Mouse (Mus musculus) yolk sac, embryonic 10.5 days (tissue): ENCODE data around the gene Rpap3.
A peak's percentile ranks its signal among the peaks of the same experiment; 100 is the strongest.

ENCODE experiments used
- DNase-seq: peaks from one replicate; pipeline ENCODE4 v3.0.0-alpha.2; 2017; ENCODE audit warnings: low spot score

Rpap3 gene

DNA sequence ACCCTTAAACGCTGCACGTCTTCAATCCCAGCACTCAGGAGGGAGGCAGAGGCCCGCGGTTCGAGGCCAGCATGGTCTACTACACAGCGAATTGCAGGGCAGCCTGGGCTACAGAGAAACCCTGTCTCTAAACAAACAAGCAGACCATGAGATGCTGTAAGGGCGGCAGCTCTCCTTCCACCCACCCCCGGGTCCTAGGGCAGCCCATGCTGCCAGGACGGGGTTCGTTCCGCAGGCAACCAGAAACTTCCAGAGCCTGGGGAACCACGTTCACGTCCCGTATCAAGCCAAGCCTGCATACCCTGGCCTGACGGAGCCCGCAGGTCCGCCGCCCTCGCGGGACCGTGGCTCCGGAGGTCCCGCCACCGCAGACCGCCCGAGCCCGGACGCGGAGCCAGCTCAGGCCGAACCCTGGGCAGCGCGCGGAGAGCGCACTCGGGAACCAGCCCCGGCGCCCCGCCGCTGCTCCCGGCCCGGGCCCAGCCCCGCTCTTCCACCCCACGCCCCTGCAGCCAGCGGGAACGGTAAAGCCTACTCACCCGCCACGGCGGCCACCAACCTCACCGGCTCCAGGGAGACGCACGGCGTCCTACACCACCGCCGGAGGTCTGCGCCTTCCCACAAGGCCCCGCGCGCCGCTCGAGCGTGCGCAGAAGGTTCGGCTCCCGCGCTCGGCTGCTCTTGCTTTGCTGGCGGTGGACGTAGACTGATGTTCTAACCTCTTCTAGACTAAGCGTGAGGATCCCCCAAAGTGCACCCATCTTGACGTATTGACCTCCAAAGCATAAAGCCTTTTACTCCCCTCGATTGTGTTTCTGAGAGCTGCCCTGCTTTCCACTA, at the start of gene Rpap3:
TSS of gene Rpap3 (minus strand) at position 615 of the 840 bp plus-strand sequence.
- DNase-seq: peak; percentile 83

DNA sequence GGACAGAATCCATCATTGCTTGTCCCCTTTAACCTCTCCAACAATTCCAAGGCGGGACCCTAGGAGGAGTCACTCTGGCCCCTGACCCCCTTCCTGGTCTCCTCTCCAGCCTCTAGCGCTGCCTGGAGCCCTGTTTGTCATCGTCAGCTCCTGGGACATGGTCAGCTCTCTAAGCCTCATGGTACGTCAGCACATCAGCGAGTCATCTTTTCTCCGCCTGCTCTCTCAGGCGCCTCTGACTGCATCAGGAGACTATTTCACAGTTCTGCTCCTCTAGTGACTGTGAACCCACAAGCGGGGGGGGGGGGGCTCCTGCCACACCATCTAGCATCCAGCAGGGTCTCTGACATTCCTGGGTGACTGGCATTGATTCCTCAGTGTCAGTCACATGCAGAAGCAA, 49.7 kb upstream of the Rpap3 start:
- no peak for DNase-seq

DNA sequence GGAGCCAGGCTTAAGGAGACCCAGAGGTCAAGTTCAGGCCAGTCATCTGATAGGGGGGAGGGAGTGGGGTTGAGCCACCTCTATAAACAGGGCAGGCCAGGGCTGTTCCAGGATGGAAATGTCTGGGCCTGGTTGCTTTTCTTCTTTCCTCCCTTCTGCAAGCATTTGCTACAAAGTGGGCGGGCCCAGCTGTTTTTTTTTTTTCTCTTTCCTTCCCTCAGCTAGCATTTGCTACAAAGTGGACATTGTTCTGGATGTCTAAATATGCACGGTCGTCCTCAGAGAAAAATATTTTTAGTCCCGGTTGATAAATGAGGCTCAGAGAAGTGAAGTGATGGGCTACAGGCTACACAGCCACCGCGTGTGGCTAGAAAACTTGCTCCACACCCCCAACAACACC, 48.9 kb upstream of the Rpap3 start:
- DNase-seq: no peak

DNA sequence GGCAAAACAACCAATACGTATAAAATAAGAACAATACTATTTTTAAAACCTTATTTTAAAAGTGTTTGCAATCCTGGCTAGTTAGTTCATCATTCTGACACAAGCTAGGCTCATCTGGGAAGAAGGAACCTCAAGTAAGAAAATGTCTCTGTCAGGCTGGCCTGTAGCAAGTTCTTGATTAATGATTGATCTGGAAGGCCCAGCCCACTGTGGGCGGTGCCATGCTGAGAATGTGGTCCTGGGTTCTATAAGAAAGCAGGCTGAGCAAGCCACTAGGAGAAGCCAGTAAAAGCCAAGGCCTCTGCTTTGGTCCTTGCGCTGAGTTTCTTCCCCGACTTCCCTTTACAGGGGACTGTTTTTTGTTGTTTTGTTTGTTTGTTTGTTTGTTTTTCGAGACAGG, 46.9 kb upstream of the Rpap3 start:
- no peak for DNase-seq

DNA sequence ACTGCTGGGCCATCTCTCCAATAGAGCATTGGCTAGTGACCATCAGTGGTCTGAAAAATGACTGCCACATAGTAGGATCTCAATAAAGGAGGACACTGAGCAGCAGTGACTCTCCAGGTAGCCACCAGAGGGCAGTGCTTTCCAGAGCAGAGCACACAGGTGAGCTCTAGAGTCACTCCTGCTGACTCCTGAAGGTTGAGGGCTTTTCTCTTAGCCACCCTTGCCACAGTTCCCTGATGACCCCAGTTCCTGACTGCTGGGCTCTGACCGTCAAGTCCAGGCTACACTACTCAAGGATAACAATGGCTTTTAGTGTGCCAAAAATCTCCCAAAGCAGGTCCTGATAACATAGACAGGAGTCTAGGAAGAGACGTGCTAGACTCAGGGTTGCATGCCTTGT, 46.1 kb upstream of the Rpap3 start:
- DNase-seq: no peak

DNA sequence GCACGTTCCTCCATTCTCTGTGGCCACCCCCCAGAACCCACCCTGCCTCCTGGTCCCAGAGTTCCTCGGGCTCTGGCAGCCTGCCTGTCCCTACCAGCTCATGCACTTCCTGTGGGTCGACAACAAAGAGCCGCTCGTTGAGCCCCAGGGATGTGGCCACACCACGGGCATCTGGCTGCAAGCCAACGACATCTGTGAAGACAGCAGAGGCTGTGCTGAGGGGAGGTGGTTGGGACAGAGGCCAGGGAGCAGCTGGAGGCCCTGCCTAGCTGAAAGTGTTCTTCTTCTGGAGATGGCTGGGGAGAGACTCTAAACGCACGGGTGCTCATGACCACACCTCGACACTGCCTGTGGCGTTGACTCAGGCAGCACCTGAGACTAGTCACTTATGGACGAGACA, 45.1 kb upstream of the Rpap3 start:
- DNase-seq: no peak

DNA sequence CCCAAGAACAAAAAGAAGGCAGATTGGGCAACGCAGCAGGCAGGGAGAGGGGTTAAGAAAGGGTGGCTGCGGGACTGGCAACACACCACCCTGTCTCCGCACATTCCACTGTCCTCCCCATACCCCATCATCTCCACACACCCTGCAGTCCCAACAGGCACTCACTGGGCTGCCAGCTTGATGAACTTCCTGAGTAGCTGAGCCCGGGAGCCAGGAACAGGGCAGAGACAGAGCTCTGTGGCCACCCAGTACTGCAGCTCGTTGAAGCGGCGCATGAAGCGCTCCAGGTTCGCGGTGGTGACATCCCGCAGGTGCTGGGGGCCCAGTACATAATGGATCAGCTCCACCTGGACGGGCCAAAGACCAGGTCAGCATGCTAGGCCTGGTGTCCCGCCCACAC, 44.2 kb upstream of the Rpap3 start:
- DNase-seq: no peak

DNA sequence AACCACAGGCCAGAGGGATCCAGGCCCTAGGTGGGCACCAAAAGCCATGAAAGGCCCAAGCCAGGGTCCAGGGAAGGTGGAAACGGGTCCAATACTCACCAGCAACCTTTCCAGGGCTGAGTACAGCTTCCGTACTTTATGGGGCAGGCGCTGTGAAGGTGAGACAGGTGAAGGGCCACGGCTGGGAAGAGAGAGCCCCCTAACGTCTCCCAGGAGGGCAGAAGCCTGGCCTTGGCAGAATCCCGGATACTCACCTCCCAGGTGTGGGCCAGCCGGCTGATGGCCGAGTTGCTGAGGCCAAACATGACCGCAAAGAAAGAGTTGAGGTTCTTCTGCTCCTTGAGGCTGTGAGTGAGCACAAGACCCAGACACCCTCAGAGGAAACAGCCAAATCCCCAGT, 43.8 kb upstream of the Rpap3 start:
- DNase-seq: no peak

DNA sequence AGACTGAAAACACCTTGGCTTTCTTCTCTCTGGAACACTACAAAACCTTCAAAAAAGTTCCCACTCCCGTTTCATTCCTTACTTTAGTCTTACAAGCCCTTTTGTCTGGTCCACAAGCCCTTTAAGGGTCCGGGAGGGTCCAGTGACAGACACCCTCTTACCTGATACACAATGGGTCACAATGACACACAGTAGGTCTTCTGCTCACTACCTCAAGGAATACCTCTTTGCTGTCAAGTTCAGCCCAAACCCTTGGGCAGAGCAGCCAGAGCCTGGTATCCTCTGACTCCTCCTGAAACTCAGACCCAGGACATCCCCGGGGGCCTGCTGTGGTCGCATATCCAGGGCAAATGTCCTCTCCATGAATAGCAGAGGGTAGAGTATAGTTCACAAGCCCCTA, 43.3 kb upstream of the Rpap3 start:
- DNase-seq: no peak

DNA sequence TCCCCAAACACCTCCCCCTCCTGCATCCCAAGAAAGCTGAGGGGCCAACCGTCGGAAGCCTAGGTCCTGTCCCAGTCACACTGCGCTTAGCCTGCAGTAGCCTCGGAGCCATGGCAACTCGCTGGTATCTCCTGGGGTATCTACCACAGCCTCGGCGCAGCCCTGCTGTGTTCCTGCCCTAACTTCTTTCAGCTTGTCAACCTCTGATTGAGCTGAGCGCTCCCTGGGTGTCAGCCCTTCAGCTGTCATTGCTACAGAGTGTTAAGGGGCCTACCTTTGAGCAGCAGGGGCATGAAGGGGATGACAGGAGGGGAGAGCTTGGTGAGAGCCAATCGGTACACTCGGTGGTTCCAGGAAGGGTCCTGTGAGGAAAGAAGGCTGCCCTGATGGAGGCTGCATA, 42.7 kb upstream of the Rpap3 start:
- no peak for DNase-seq

DNA sequence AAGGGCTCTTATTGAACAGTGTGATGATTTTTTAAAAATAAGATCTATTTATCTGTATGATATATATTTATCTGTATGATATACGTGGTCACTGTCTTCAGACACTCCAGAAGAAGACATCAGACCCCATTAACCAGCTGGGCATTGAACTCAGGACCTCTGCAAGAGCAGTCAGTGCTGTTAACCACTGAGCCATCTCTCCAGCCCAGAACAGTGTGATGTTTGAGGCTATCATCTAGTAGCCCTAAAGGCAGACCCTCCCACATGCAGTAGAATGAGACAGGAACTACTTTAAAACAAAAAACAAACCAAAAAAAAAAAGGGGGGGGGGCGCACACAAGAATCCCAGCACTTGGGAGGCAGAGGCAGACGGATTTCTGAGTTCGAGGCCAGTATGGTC, 41.9 kb upstream of the Rpap3 start:
- DNase-seq: no peak

DNA sequence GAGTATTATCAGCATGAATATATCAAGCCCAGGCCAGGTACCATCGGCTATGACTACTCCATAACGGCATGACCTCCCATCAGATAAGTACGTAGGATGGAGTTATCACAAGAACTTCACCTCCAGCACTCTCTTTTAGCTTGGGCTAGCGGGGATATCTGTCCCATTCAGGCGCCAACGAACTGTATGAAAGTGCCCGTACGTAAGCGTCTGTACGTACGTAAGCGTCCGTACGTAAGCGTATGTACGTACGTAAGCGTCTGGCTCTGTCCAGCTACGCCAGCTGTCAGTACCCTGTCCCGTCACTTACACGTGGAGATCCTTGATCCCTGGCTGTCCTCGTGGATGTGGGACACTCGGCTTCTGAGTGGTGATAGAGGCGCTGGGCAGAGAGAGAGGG, 41.1 kb upstream of the Rpap3 start:
- DNase-seq: no peak

DNA sequence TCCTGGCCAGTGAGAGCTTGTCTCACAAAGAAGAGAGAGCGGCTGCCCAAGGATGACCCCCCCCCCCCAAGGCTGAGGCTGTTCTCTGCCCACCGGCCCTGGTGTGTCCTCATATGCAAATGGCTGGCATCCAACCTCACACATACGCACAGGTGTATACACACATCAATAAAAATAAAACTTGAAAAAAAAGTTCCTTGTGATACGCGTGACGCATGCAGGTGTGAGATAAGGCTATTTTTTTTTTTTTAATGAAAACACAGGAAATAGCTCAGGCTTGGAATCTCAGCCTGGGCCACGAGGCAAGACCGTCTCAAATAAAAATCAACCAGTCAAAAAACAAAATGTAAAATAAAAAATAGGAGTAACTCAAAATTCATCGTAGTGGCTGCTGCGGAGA, 40.7 kb upstream of the Rpap3 start:
- no peak for DNase-seq

DNA sequence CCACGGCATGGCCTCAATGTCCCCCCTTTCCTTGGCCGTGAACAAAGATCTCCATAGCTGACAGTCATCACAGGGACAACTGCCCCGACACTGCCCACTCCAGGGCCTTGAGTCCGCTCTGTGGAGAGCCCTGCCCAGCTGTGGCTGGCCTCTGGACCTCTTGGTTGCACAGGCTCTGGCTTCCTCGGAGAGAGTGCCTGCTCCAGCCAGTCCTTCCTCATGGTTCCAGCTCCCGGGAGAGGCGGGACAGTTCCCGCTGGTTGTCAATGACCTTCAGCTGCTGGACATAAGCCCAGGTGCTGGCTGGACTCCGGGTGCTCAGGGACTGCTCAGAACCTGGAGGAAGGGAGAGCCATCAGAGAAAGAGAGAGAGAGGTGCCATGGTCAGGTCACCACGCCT, 39.7 kb upstream of the Rpap3 start:
- DNase-seq: no peak

DNA sequence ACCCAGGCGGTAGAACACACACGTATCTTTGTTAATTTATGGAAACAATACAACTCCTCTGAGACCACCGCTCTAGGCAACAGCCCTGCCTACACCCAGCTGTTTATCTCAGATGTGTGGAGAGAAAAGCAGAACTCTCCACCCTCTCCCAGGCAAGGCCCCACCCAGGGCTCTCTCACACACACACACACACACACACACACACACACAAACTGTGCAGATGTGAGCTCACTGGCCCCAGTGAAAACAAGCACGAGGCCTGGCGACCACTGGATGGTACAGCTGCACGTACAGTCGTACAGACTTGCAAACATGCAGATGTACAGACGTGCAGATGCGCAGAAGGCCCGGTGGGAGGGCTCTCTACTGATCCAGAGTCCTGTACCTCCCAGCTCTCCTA, 39.3 kb upstream of the Rpap3 start:
- DNase-seq: no peak

DNA sequence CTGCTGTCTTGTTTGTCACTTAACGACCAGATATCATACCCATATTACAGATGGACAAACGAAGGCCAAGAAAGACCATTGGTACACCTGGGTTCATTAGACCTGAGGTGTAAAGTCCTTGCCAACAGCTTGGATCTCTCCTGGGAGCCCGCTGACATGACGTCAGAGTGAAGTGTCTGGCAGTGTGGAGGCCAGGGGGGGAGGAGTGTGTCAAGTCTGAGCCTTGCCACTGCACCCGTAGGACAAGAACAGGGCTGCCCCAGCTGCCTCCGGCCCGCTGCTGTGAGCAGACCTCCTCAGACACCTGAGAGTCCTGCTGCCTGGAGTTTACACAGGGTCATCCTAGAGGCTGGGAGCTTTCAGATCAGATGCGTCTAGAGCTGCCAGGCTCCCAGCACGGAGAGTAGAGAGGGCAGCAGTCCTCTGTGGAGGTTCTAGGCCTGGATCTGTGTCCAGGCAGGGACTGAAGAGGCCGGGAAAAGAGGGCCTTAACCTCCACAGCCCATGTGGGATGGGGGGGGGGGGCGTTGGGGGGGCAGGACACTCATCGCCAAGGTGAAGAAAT, 38.4 kb upstream of the Rpap3 start:
- DNase-seq: no peak

DNA sequence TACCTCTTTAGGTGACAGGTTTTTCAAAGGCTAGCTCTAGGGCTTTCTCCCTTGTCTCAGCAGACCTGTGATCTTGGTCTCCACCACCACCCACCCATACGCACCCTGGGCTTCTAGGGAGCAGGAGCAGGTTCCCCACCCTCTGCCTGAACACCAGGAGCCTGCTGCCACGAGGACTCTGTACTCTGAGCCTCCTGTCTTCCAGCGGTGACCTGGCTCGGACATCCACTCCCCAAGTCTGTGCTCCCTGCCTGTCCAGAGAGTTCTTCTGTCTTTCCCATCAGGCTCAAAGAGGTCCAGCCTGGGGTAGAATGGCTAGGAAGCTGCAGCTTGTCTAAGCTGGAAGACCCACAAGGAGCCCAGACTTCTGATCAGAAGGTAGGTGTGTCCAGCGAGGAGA, 37.6 kb upstream of the Rpap3 start:
- DNase-seq: no peak

DNA sequence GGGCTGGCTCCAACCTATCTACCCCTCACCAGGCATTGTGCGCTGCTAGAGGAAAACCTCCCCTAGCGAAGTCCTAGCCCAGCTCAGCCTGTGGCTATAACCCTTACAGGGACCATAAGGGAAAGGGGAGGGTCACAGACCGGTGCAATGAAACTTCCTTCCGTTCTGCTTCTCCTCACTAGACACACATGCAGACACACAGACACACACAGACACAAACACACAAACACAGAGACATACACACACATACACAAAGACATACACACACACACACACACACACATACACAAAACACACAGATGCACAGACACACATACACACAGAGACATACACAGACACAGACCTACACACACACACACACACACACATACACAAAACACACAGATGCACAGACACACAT, 37.0 kb upstream of the Rpap3 start:
- no peak for DNase-seq

DNA sequence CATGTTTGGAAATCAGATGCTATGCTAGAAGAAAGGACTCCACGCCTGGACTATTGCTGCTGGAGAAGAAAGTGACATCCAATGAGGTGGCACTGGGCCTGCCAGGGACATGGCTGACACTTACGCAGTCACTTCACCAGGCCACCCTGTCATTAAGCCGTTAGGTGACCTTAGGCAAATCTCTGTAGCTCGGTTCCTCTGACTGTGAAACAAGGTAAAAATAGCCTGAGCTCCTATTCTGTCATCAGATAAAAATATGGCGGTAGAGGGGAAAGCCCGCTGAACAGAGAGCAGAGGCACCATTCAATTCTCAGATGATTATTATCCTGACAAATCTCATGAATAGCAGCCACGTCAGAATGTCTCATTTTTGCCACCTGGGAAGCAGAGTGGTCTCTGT, 36.4 kb upstream of the Rpap3 start:
- DNase-seq: no peak

DNA sequence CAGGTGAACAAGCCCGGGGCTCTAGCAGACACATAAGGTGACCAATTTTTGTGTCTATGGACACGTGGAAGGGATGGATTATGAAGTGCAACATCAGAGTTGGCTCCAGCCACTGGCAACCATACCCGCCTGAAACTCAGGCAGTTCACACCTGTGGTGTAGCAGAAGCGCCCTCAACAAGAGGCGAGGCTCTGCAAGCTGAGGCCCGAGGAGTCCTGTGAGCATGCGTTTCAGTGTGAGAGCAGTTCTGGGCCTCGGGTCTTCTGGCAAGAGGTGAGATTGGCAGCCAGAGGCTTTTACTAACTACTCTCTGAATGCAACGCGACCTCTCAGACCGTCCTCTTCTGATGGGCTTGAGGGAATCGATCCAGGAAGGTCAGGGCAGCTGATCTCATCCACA, 36.0 kb upstream of the Rpap3 start:
- DNase-seq: no peak

DNA sequence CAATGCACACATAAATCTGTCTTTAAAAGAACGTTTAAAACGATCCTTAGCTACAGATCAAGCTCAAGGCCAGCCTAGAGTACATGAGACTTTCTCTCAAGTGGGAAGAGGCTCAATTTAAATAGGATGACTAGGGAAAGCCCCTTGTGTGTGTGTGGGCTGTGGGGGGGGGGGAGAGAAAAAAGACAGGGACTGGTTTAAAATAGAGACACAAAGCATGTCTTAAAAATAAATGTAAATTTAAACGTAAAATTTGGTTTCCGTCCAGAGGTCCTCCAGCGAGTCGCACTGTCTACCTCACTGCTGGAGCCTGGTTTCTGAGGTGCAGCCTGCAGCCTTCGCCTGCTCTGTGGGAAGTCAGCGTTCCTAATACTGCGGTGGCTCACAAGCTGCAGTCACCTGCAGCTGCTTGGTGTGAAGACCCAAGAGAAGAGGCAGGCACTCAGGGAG, 34.7 kb upstream of the Rpap3 start:
- DNase-seq: no peak

DNA sequence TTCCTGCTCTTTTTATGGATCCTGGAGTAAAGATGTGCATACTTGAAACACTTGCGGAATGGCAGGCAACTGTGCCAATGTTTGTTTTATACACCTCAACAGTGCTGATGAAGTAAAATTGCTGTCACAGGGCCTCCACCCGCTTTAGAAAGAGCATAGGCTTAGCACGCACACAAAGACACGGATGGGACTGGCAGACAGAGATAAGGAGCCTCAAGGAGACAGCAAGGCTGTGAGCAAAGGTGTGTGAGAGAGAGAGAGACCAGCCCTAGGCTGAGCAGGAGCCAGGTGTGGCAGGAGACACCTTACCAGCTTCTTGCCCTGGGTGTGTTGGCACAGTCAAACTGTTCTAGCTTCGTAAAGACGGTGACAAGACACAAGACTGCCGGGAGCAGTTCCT, 33.3 kb upstream of the Rpap3 start:
- DNase-seq: no peak

DNA sequence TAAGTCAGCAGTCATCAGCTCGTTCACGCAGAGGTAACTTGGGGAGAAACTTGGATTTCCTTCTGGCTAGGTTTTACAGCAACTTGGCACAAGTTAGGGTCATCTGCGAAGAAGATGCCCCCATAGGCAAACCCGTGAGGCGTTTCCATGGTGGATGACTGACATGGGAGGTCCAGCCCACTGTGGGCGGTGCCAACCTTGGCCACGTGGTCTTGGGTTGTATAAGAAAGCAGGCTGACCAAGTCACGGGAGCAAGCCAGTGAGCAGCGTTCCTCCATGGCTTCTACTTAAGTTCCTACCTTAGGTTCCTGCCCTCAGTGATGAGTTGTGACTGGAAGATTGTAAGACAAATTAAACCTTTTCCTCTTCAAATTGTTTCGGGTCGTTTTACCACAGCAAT, 26.4 kb upstream of the Rpap3 start:
- DNase-seq: no peak

DNA sequence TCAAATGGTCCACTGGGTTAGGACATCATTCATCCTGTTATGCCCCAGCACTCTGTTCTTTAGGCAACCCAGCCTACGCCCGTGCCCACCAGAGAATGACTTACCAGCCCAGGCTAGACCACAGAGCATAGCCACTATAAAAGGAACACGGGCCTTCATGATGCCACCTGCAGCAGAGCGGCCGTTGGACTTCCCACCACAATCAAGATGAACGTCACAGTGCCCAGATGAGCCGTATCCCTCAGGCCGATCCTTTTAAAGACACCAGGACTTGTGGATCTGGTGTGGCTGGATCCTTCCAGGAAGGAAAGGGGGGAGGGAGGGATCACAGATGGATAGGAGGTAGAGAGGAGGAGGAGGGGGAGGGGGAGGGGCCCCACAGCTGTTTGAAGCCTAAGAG, 25.5 kb upstream of the Rpap3 start, which contains the start of gene Endou:
TSS of gene Endou (minus strand) at position 229 of the 400 bp plus-strand sequence.
- DNase-seq: no peak
